Mouse (Mus musculus) heart, postnatal 0 days (tissue): Measurements from ENCODE around the gene Prkab2.

Experiments used
- CTCF ChIP-seq: IDR thresholded peaks from 2 replicates; pipeline ENCODE4 v1.5.1; 2016; ENCODE audit warnings: antibody characterized with exemption, control low read depth, low read depth
- EP300 ChIP-seq: IDR thresholded peaks from 2 replicates; pipeline ENCODE4 v1.6.1; 2016; ENCODE audit warnings: antibody characterized with exemption, low read depth

- TF ChIP-seq CTCF, result no peak
- no peak for TF ChIP-seq EP300
Observed at GRCm38 (mm10) chr3:97665525-97665924, 7.5 kb downstream of the Prkab2 start.
